Mouse (Mus musculus) adrenal gland, adult 10 weeks (tissue): Measurements from ENCODE around the gene Tubgcp5. TPM values are rescaled to one million over a fixed set of nuclear protein-coding genes. Genes with fewer than 3 reads are reported as not detected.

ENCODE experiments used
- polyA plus RNA-seq: library from polyadenylated mRNA; stranded (reverse); fragments of 350-450 nt; fragmentation: Illumina TruSeq; extraction: RNeasy Lipid Tissue Mini Kit (QIAGEN cat#74804); gene quantifications from one replicate; pipeline ENCODE4 v1.2.3, GENCODE M21; 2014; ENCODE audit warnings: low read depth, low replicate concordance

Tubgcp5 gene
- polyA plus RNA-seq, result 30.1 TPM

GRCm38 (mm10) chr7:55793952-55794603 is at the start of gene Tubgcp5:
TSS of gene Tubgcp5 (plus strand) at chr7:55794154.

GRCm38 (mm10) chr7:55767926-55768325 is 26.0 kb upstream of the Tubgcp5 start, which contains the start of gene Siglech:
TSS of gene Siglech (plus strand) at chr7:55768178.

GRCm38 (mm10) chr7:55841445-55841844 is 47.5 kb downstream of the Tubgcp5 start, which contains the start of gene Cyfip1:
TSS of gene Cyfip1 (plus strand) at chr7:55841745.

Other genes with a start within 250 kb of the Tubgcp5 start
- gene Siglech, start 26.0 kb upstream of the Tubgcp5 start, polyA plus RNA-seq, result 0.52 TPM
- 62.5 TPM for gene Cyfip1, start 47.6 kb downstream of the Tubgcp5 start, polyA plus RNA-seq
- 134 TPM for gene Nipa2, start 168.3 kb downstream of the Tubgcp5 start, polyA plus RNA-seq
- 26.9 TPM for gene Nipa1, start 225.8 kb downstream of the Tubgcp5 start, polyA plus RNA-seq